Mouse (Mus musculus) CD8-positive naive resting alpha-beta T cell, adult 57 days (primary cell): ENCODE results near the gene Rbm8a2. TPM values are rescaled to one million over a fixed set of nuclear protein-coding genes. Genes with fewer than 3 reads are reported as not detected.

ENCODE experiments used
- total RNA-seq: library from RNA; stranded (reverse); gene quantifications from one replicate; pipeline ENCODE4 v1.2.4, GENCODE M21; 2023

Rbm8a2 gene
- total RNA-seq, result not detected

DNA sequence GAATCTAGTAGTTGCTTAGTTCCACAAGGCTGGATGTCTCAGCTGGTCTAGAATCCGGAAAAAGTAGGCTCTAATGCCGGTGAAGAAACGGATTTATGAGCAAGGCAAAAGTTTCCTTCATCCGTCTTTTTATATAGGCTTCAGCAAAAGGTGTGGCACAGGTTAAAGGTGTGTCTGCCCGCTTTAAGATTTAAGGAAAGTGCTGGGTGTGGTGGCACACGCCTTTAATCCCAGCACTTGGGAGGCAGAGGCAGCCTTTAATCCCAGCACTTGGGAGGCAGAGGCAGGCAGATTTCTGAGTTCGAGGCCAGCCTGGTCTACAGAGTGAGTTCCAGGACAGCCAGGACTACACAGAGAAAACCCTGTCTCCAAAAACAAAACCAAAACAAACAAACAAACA, at the start of gene Rbm8a2:
Rbm8a2 (minus strand) TSS at position 101 of the 400 bp plus-strand sequence.

Other genes starting within 250 kb of the Rbm8a2 start
- gene Exo1, start 98.5 kb downstream of the Rbm8a2 start, total RNA-seq, result 3.6 TPM
- gene Gm38100, start 58.8 kb downstream of the Rbm8a2 start, total RNA-seq, result not detected